Mouse (Mus musculus) midbrain, postnatal 0 days (tissue): ENCODE results near the gene Prr5. TPM values are rescaled to one million over a fixed set of nuclear protein-coding genes. Genes with fewer than 3 reads are reported as not detected.

ENCODE experiments used
- ATAC-seq: fragments of 200-750 bp; cut with Nextera tagmentation; 2 replicates; pipeline ENCODE4 v1.8.0; 2017; ENCODE audit warnings: moderate number of reproducible peaks, mild to moderate bottlenecking, moderate TSS enrichment, moderate library complexity; ENCODE audit not compliant: low FRiP score
- DNase-seq: peaks from one replicate; pipeline ENCODE4 v3.0.0-alpha.2; 2015; ENCODE audit warnings: low spot score
- H3K27ac ChIP-seq: fragments of 300-500 bp; sonication (generic); 2 replicates; pipeline ENCODE4 v1.5.1; 2014; ENCODE audit warnings: low read depth, mild to moderate bottlenecking, low read length, mixed read lengths
- H3K27me3 ChIP-seq: fragments of 300-500 bp; sonication (generic); 2 replicates; pipeline ENCODE4 v1.6.1; 2014; ENCODE audit warnings: low read length, control low read depth, mixed read lengths; ENCODE audit not compliant: insufficient read depth
- H3K36me3 ChIP-seq: fragments of 300-500 bp; sonication (generic); 2 replicates; pipeline ENCODE4 v1.6.1; 2014; ENCODE audit warnings: low read length, control low read depth, mixed read lengths; ENCODE audit not compliant: insufficient read depth
- H3K4me1 ChIP-seq: fragments of 300-500 bp; sonication (generic); 2 replicates; pipeline ENCODE4 v1.6.1; 2014; ENCODE audit warnings: mild to moderate bottlenecking, control low read depth, antibody characterized with exemption, low read length, mixed read lengths; ENCODE audit not compliant: insufficient read depth
- H3K4me2 ChIP-seq: fragments of 300-500 bp; sonication (generic); 2 replicates; pipeline ENCODE4 v1.6.1; 2014; ENCODE audit warnings: low read depth, mild to moderate bottlenecking, low read length, mixed read lengths; ENCODE audit not compliant: poor library complexity, severe bottlenecking
- H3K4me3 ChIP-seq: fragments of 300-500 bp; sonication (generic); 2 replicates; pipeline ENCODE4 v1.5.1; 2014; ENCODE audit warnings: low read depth, mild to moderate bottlenecking, low read length, moderate library complexity
- H3K9ac ChIP-seq: fragments of 300-500 bp; sonication (generic); replicated peaks from 2 replicates; pipeline ENCODE4 v1.6.1; 2014; ENCODE audit warnings: mild to moderate bottlenecking, low read length, moderate library complexity, mixed read lengths; ENCODE audit not compliant: poor library complexity, severe bottlenecking
- H3K9me3 ChIP-seq: fragments of 300-500 bp; sonication (generic); 2 replicates; pipeline ENCODE4 v1.6.1; 2016; ENCODE audit warnings: low read length, control low read depth
- CTCF ChIP-seq: IDR thresholded peaks from 2 replicates; pipeline ENCODE4 v1.5.1; 2016; ENCODE audit warnings: antibody characterized with exemption, mild to moderate bottlenecking
- WGBS: fragments of 180-500 bp; shearing (Covaris S2); extraction: QIAGEN DNeasy Blood & Tissue Kit; methylation state at CpG from one replicate; pipeline ENCODE4 v1.1.7; 2014; 5-methylcytosine and 5-hydroxymethylcytosine counted together
- polyA plus RNA-seq: library from polyadenylated mRNA; unstranded; fragments of >200 nt; fragmentation: Nextera tagmentation; extraction: Ambion mirVana; gene quantifications from 2 replicates; pipeline ENCODE4 v1.2.1, GENCODE M21; 2015
- total RNA-seq: library from RNA; depleted of rRNA; stranded (reverse); fragments of >200 nt; gene quantifications from 2 replicates; pipeline ENCODE4 v1.2.3, GENCODE M21; 2014

Gene Prr5
- total and polyA plus RNA-seq, 2 experiments from 2014 or later, result 33.4 to 37.8 TPM

DNA sequence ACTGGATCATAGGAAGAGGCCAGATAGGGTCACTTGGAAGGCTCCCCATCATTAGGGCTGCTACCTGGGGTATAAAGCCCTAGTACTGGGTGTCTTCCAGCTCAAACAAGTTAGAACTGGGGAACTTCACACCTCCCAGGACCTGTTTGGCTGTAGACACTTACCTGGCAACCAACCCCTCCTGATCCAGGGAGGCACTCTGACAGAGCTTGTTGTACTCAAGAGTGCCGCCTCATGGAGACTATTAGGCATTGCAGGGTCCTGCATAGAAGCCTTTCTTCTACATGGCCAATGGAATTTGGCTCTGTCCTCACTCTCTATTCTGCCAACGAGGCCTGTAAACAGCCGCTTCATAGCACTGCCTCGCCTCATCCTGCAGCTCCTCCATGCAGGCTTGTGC, 32.5 kb downstream of the Prr5 start:
- peak; percentile 72 for DNase-seq

DNA sequence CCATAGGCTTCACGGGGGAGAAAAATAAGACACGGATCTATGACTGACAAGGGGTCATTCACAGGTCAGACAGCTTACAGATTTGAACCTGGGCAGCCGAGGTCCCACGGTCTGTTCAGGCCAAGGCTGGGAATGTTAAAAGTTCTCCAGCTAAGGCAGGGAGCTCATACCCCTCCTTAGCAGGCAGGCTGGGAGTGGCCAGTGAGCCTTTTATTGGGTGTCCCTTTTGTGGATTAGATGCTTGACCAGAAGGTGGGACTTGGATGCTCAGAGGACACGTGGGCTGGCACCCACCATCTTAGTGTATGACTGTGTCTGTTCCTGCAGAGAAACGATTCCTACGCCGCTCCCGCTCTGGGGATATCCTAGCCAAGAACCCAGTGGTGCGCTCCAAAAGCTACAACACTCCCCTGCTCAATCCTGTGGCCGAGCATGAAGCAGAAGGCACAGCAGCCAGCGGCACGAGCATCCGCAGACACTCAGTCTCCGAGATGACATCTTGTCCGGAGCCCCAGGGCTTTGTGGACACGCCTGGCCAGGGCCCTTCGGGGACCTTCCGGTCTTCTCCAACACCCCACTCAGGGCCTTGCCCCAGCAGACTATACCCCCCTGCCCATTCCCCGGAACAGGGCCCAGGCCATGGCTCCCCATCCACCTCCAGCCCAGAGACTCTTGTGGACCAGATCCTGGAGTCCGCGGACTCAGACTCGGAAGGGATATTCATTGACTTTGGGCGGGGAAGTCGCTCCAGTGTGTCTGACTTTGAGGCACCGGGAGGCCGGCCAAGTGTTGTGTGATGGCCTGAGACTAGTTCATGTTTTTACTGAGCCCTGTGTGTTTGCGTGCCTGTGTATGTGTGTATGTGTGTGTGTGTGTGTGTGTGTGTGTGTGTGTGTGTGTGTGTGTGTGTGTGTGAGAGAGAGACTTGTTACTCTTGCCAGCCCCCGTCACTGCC, 33.2 kb downstream of the Prr5 start:
- H3K4me3 ChIP-seq, result no peak overlapping the region
- no peak for TF ChIP-seq CTCF
- no peaks in the 10 kb centered on the region for H3K4me1 ChIP-seq
- no peak overlapping the region for H3K27ac ChIP-seq
- WGBS, result 86% methylated on average over 29 of the region's 29 CpGs
- DNase-seq (no peak), ATAC-seq (no peak)
- no peaks in the 10 kb centered on the region for H3K27me3 ChIP-seq
- peaks cover 32% of the 10 kb centered on the region for H3K36me3 ChIP-seq
- H3K9ac ChIP-seq, result no peak overlapping the region
- no peak overlapping the region for H3K4me2 ChIP-seq
- no peaks in the 10 kb centered on the region for H3K9me3 ChIP-seq

More for the DNA sequence above, 32.5 kb downstream of the Prr5 start:
- peaks cover 32% of the 10 kb centered on the region for H3K36me3 ChIP-seq
- H3K9me3 ChIP-seq, result no peaks in the 10 kb centered on the region
- H3K4me1 ChIP-seq, result no peaks in the 10 kb centered on the region
- TF ChIP-seq CTCF, result peak; percentile 73
- H3K9ac ChIP-seq, result no peak overlapping the region
- no peak for ATAC-seq
- no peak overlapping the region for H3K4me3 ChIP-seq
- WGBS, result 32% methylated on average over 4 of the region's 4 CpGs
- H3K27me3 ChIP-seq, result no peaks in the 10 kb centered on the region
- no peak overlapping the region for H3K27ac ChIP-seq
- H3K4me2 ChIP-seq, result no peak overlapping the region

DNA sequence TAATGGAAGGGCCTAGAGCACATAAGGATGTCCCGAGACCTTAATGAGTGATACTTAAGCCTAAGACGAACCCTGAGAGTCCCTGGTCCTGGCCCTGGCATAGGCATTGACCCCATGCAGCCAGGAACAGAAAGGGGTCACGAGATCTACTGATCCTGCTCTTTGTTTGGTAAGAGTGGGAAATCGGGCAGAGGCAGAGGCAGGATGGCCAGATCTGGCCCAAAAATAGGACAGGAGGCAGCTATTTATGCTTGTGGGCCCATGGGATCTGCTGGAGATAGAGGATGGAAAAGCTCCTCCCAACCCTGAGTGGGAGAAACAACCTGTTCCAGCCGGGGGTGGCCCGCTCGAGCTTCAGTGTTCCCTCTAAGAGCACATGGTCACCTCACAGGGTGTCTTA, 34.6 kb downstream of the Prr5 start:
- Histone ChIP-seq H3K9ac (no peak overlapping the region), H3K27ac (no peak overlapping the region), H3K4me2 (no peak overlapping the region), H3K4me3 (no peak overlapping the region), H3K27me3 (no peaks in the 10 kb centered on the region), H3K36me3 (peaks cover 25% of the 10 kb centered on the region), H3K4me1 (no peaks in the 10 kb centered on the region), H3K9me3 (no peaks in the 10 kb centered on the region)
- 88% methylated on average over 7 of the region's 7 CpGs for WGBS
- no peak for TF ChIP-seq CTCF
- ATAC-seq, result no peak
- no peak for DNase-seq

DNA sequence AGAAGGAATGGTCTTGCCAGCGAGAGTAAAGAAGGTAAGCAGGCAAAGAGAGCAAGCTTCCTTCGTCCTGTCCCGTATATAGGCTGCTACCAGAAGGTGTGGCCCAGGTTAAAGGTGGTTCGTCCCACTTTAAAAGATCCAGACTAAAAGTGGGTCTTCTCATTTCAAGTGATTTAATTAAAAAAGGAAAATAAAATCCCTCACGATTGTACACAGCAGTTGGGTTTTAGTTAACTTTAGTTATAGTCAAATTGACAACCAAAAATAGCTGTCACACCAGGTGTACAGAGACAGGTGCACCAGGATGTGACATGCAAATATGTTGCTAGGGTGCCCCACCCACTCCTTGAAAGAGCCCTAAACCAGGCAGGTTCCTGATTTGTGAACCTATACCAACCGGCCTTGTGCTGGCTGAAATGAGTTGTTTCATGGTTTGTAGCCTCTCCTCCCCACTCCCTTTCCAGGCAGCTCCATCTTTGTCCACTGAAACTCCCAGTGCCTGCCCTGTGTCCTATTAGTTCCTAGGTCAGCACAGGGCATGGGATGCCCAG, 36.0 kb downstream of the Prr5 start:
- no peaks in the 10 kb centered on the region for H3K4me1 ChIP-seq
- ATAC-seq (no peak), DNase-seq (no peak)
- H3K27ac ChIP-seq, result no peak overlapping the region
- WGBS, result 88% methylated on average over 6 of the region's 6 CpGs
- no peaks in the 10 kb centered on the region for H3K9me3 ChIP-seq
- H3K9ac ChIP-seq, result no peak overlapping the region
- H3K27me3 ChIP-seq, result no peaks in the 10 kb centered on the region
- H3K4me3 ChIP-seq, result no peak overlapping the region
- no peak for TF ChIP-seq CTCF
- H3K36me3 ChIP-seq, result peaks cover 17% of the 10 kb centered on the region
- no peak overlapping the region for H3K4me2 ChIP-seq

DNA sequence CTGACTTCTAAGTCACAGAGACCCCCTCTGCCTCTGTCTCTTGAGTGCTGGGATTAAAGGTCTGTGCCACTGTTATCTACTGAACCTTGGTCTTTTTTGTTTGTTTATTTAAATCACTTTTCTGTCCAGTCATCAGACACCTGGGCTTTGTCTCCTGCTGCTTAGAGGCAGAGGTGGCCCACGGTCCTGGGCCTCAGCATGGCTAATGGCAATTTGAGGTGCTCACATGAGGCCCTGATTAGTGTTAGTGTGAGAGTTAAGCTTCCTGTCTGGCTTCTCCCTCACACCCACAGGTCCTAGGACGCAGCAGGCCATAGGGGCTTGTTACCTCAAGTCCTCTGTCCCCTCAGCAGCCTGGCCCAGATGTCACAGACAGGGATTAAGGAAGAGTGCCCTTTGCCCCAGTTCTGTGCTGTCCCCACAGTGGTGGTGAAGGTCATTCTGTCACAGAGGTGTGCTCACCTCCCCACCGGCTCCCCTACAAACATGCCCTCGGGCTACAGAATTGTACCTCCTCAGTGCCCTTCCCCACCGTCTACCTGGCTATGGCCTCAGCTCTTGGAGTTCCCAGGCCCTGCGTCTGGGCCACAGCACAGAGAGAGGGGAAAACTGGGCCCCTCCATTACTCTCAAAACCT, 37.7 kb downstream of the Prr5 start:
- Histone ChIP-seq H3K9ac (no peak overlapping the region), H3K27me3 (no peaks in the 10 kb centered on the region), H3K4me3 (no peak overlapping the region), H3K4me2 (no peak overlapping the region), H3K4me1 (no peaks in the 10 kb centered on the region), H3K27ac (no peak overlapping the region), H3K9me3 (no peaks in the 10 kb centered on the region), H3K36me3 (peaks cover 8% of the 10 kb centered on the region)
- no peak for TF ChIP-seq CTCF
- no peak for ATAC-seq
- no peak for DNase-seq
- WGBS, result 88% methylated on average over 6 of the region's 6 CpGs
